Mouse (Mus musculus) cerebellum, adult 18-20 months (tissue): ENCODE results near the gene Olfr1442.
"Not testable (repeated sequence)": the region's sequence is repeated elsewhere in the genome, so short reads cannot be mapped to it uniquely, and the experiment has no call there.

Experiments
- DNase-seq, 2 experiments: peaks; one replicate each; pipeline ENCODE4 v3.0.0; 2021

Gene Olfr1442

GRCm38 (mm10) chr19:12670139-12670538 lies at the start of gene Olfr1442:
Gene Olfr1442, plus strand, starts transcription at chr19:12670439.
- DNase-seq: no peak

- no peak for DNase-seq
These were observed 37.1 kb upstream of the Olfr1442 start, which contains the start of gene Glyat for GRCm38 (mm10) chr19:12633176-12633575. Gene Glyat, plus strand, starts transcription at chr19:12633308.

GRCm38 (mm10) chr19:12634259-12634658 lies 36.0 kb upstream of the Olfr1442 start:
- no peak for DNase-seq

- no peak for DNase-seq
These were observed 35.3 kb upstream of the Olfr1442 start for GRCm38 (mm10) chr19:12634963-12635362.

GRCm38 (mm10) chr19:12636863-12637262 lies 33.4 kb upstream of the Olfr1442 start:
- DNase-seq: no peak

- no peak for DNase-seq
These were observed 32.2 kb upstream of the Olfr1442 start for GRCm38 (mm10) chr19:12638049-12638448.

- DNase-seq: no peak
These were observed 20.7 kb upstream of the Olfr1442 start for GRCm38 (mm10) chr19:12649511-12649910.

GRCm38 (mm10) chr19:12666156-12666555 lies 4.1 kb upstream of the Olfr1442 start:
- no peak for DNase-seq

- DNase-seq: not testable (repeated sequence)
These were observed 1.6 kb upstream of the Olfr1442 start for GRCm38 (mm10) chr19:12668601-12669000.

- DNase-seq: no peak
These were observed 812 bp downstream of the Olfr1442 start for GRCm38 (mm10) chr19:12671051-12671450.

- no peak for DNase-seq
These were observed 7.6 kb downstream of the Olfr1442 start, which contains the start of gene Olfr1443 for GRCm38 (mm10) chr19:12677812-12678211. Gene Olfr1443, plus strand, starts transcription at chr19:12678112.

- DNase-seq: no peak
These were observed 14.4 kb downstream of the Olfr1442 start for GRCm38 (mm10) chr19:12684638-12685037.

- DNase-seq: no peak
These were observed 15.0 kb downstream of the Olfr1442 start for GRCm38 (mm10) chr19:12685231-12685630.

GRCm38 (mm10) chr19:12695590-12695989 lies 25.4 kb downstream of the Olfr1442 start, which contains the start of gene Keg1:
Gene Keg1, plus strand, starts transcription at chr19:12695786.
- DNase-seq: no peak

GRCm38 (mm10) chr19:12696221-12696620 lies 26.0 kb downstream of the Olfr1442 start:
- DNase-seq: no peak

- no peak for DNase-seq
These were observed 38.2 kb downstream of the Olfr1442 start for GRCm38 (mm10) chr19:12708458-12708857.

GRCm38 (mm10) chr19:12708986-12709385 lies 38.7 kb downstream of the Olfr1442 start:
- no peak for DNase-seq

GRCm38 (mm10) chr19:12719189-12719588 lies 49.0 kb downstream of the Olfr1442 start:
- no peak for DNase-seq

GRCm38 (mm10) chr19:12720463-12720862 lies 50.2 kb downstream of the Olfr1442 start:
- no peak for DNase-seq

GRCm38 (mm10) chr19:12720919-12721318 lies 50.7 kb downstream of the Olfr1442 start:
- not testable (repeated sequence) for DNase-seq

- DNase-seq: not testable (repeated sequence)
These were observed 51.4 kb downstream of the Olfr1442 start for GRCm38 (mm10) chr19:12721596-12721995.

GRCm38 (mm10) chr19:12722308-12722707 lies 52.1 kb downstream of the Olfr1442 start:
- peak; percentile 46 to 60 for DNase-seq

- no peak for DNase-seq
These were observed 55.6 kb downstream of the Olfr1442 start for GRCm38 (mm10) chr19:12725851-12726250.
